Mouse (Mus musculus) megakaryocyte, adult 5-6 weeks (primary cell): Measurements from ENCODE around the gene Commd3. TPM values are rescaled to one million over a fixed set of nuclear protein-coding genes. Genes with fewer than 3 reads are reported as not detected.

ENCODE experiments used
- ATAC-seq: 2 replicates; pipeline ENCODE4 v1.8.0; 2016; ENCODE audit warnings: mild to moderate bottlenecking, inconsistent platforms; ENCODE audit not compliant: poor library complexity, severe bottlenecking
- total RNA-seq, 2 experiments: library from RNA; stranded (forward) in 1 of 2; stranded (reverse) in 1 of 2; fragments of 153-499, 151-499 nt in 1 of 2; fragments of 221-1000, 200-1000 nt in 1 of 2; gene quantifications; 2 replicates each; pipeline versions ENCODE4 v1.2.3 to v1.2.4; 2015 to 2017

The Commd3 gene
- total RNA-seq, 2 experiments from 2014 or later, result 114 to 126 TPM

GRCm38 (mm10) chr2:18714337-18714736 is 42.2 kb downstream of the Commd3 start:
- ATAC-seq, result no peak

- ATAC-seq, result no peak
Observed at GRCm38 (mm10) chr2:18718521-18718920, 46.3 kb downstream of the Commd3 start.

GRCm38 (mm10) chr2:18722208-18722830 is 50.1 kb downstream of the Commd3 start:
- no peak for ATAC-seq

GRCm38 (mm10) chr2:18724462-18724861 is 52.3 kb downstream of the Commd3 start:
- ATAC-seq, result no peak

Other genes starting within 250 kb of the Commd3 start
- 18.1 and 22.2 TPM in 2 replicates for gene Bmi1, start 4.6 kb downstream of the Commd3 start, total RNA-seq (2015)
- gene Bmi1, start 4.6 kb downstream of the Commd3 start, total RNA-seq (2017), result 16.5 and 23.3 TPM in 2 replicates
- gene Spag6, start 21.6 kb downstream of the Commd3 start, total RNA-seq (2015), result not detected in 2 replicates
- not detected in 2 replicates for gene Spag6, start 21.6 kb downstream of the Commd3 start, total RNA-seq (2017)